Mouse (Mus musculus) midbrain, postnatal 0 days (tissue): ENCODE results near the gene Senp2. TPM values are rescaled to one million over a fixed set of nuclear protein-coding genes. Genes with fewer than 3 reads are reported as not detected.
"Not testable (repeated sequence)": the region's sequence is repeated elsewhere in the genome, so short reads cannot be mapped to it uniquely, and the experiment has no call there.

Experiments used
- ATAC-seq: fragments of 200-750 bp; cut with Nextera tagmentation; 2 replicates; pipeline ENCODE4 v1.8.0; 2017; ENCODE audit warnings: moderate number of reproducible peaks, mild to moderate bottlenecking, moderate TSS enrichment, moderate library complexity; ENCODE audit not compliant: low FRiP score
- DNase-seq: peaks from one replicate; pipeline ENCODE4 v3.0.0-alpha.2; 2015; ENCODE audit warnings: low spot score
- H3K27ac ChIP-seq: fragments of 300-500 bp; sonication (generic); 2 replicates; pipeline ENCODE4 v1.5.1; 2014; ENCODE audit warnings: low read depth, mild to moderate bottlenecking, low read length, mixed read lengths
- H3K27me3 ChIP-seq: fragments of 300-500 bp; sonication (generic); 2 replicates; pipeline ENCODE4 v1.6.1; 2014; ENCODE audit warnings: low read length, control low read depth, mixed read lengths; ENCODE audit not compliant: insufficient read depth
- H3K36me3 ChIP-seq: fragments of 300-500 bp; sonication (generic); 2 replicates; pipeline ENCODE4 v1.6.1; 2014; ENCODE audit warnings: low read length, control low read depth, mixed read lengths; ENCODE audit not compliant: insufficient read depth
- H3K4me1 ChIP-seq: fragments of 300-500 bp; sonication (generic); 2 replicates; pipeline ENCODE4 v1.6.1; 2014; ENCODE audit warnings: mild to moderate bottlenecking, control low read depth, antibody characterized with exemption, low read length, mixed read lengths; ENCODE audit not compliant: insufficient read depth
- H3K4me2 ChIP-seq: fragments of 300-500 bp; sonication (generic); 2 replicates; pipeline ENCODE4 v1.6.1; 2014; ENCODE audit warnings: low read depth, mild to moderate bottlenecking, low read length, mixed read lengths; ENCODE audit not compliant: poor library complexity, severe bottlenecking
- H3K4me3 ChIP-seq: fragments of 300-500 bp; sonication (generic); 2 replicates; pipeline ENCODE4 v1.5.1; 2014; ENCODE audit warnings: low read depth, mild to moderate bottlenecking, low read length, moderate library complexity
- H3K9ac ChIP-seq: fragments of 300-500 bp; sonication (generic); replicated peaks from 2 replicates; pipeline ENCODE4 v1.6.1; 2014; ENCODE audit warnings: mild to moderate bottlenecking, low read length, moderate library complexity, mixed read lengths; ENCODE audit not compliant: poor library complexity, severe bottlenecking
- H3K9me3 ChIP-seq: fragments of 300-500 bp; sonication (generic); 2 replicates; pipeline ENCODE4 v1.6.1; 2016; ENCODE audit warnings: low read length, control low read depth
- CTCF ChIP-seq: IDR thresholded peaks from 2 replicates; pipeline ENCODE4 v1.5.1; 2016; ENCODE audit warnings: antibody characterized with exemption, mild to moderate bottlenecking
- WGBS: fragments of 180-500 bp; shearing (Covaris S2); extraction: QIAGEN DNeasy Blood & Tissue Kit; methylation state at CpG from one replicate; pipeline ENCODE4 v1.1.7; 2014; 5-methylcytosine and 5-hydroxymethylcytosine counted together
- polyA plus RNA-seq: library from polyadenylated mRNA; unstranded; fragments of >200 nt; fragmentation: Nextera tagmentation; extraction: Ambion mirVana; gene quantifications from 2 replicates; pipeline ENCODE4 v1.2.1, GENCODE M21; 2015
- total RNA-seq: library from RNA; depleted of rRNA; stranded (reverse); fragments of >200 nt; gene quantifications from 2 replicates; pipeline ENCODE4 v1.2.3, GENCODE M21; 2014

The Senp2 gene
- total and polyA plus RNA-seq, 2 experiments from 2014 or later = 35.2 to 48.4 TPM

GRCm38 (mm10) chr16:21977347-21977746 is 31.9 kb upstream of the Senp2 start:
- no peaks in the 10 kb centered on the region for H3K4me1 ChIP-seq
- H3K4me2 ChIP-seq = no peak overlapping the region
- H3K9ac ChIP-seq = no peak overlapping the region
- H3K36me3 ChIP-seq = no peaks in the 10 kb centered on the region
- no peaks in the 10 kb centered on the region for H3K27me3 ChIP-seq
- no peaks in the 10 kb centered on the region for H3K9me3 ChIP-seq
- H3K4me3 ChIP-seq = no peak overlapping the region
- no peak overlapping the region for H3K27ac ChIP-seq
- 82% methylated on average over 5 of the region's 5 CpGs for WGBS
- ATAC-seq = no peak
- TF ChIP-seq CTCF = no peak
- DNase-seq = no peak

DNA sequence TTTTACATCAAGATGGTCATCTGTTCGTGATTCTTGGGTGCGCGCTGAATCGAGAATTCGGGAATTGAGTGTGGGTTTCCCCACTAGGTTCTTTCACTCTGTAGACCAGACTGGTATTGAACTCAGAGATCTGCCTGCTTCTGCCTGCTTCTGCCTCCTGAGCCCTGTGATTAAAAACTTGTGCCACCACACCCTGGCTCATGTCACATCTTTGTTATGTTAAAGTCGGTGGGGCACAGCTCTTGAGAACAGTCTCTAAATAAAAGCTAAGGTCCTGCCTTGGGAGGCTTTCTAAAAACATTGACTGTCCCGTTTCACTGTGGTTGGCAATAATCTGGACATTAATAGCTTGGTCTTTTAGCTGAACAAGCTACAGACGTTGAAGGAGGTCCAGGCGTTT is 26.1 kb upstream of the Senp2 start:
- 93% methylated on average over 9 of the region's 9 CpGs for WGBS
- Histone ChIP-seq H3K4me1 (no peaks in the 10 kb centered on the region), H3K27ac (no peak overlapping the region), H3K9me3 (no peaks in the 10 kb centered on the region), H3K4me2 (no peak overlapping the region), H3K9ac (no peak overlapping the region), H3K36me3 (no peaks in the 10 kb centered on the region), H3K27me3 (no peaks in the 10 kb centered on the region), H3K4me3 (no peak overlapping the region)
- no peak for DNase-seq
- no peak for TF ChIP-seq CTCF
- no peak for ATAC-seq

DNA sequence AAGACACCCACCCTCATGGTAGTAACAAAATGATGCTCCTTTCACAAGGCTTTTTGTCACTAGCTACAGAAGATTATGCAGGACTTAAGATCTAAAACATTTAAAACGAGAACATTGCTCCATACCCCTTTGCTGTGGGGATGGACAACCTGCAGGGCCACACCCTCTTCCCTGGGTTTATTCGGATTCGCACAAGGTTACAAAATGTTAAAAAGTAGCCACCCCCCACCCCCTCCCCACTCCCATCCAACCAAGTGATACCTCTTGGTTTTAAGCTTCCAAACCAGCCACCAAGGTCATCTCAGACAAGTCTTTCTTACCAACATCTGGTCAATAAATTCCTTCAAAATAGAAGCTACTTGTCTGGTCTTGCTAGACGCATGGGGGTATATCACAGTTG is 25.7 kb upstream of the Senp2 start:
- Histone ChIP-seq H3K36me3 (no peaks in the 10 kb centered on the region), H3K4me2 (no peak overlapping the region), H3K4me3 (no peak overlapping the region), H3K4me1 (no peaks in the 10 kb centered on the region), H3K27me3 (no peaks in the 10 kb centered on the region), H3K27ac (no peak overlapping the region), H3K9ac (no peak overlapping the region), H3K9me3 (no peaks in the 10 kb centered on the region)
- whole genome bisulfite sequencing = 94% methylated on average over 4 of the region's 4 CpGs
- TF ChIP-seq CTCF = no peak
- ATAC-seq (no peak), DNase-seq (no peak)

DNA sequence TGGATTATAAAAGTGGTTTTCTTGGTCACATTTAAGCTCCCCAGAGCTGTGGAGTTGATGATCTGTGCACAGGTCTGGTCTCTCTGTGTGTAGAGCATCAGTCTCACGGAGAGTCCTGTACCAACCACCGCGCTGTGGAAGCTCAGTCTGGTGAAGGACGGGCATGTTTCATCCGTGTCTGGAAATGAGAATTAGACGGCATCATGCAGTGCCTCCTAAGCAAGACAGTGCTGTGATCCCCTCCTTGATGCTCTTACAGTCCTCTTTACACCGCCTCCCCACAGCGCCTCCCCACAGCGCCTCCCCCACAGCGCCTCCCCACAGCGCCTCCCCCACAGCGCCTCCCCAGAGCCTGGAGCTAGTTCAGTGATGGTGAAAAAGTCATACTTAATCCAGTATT is 25.2 kb upstream of the Senp2 start:
- no peaks in the 10 kb centered on the region for H3K9me3 ChIP-seq
- 83% methylated on average over 12 of the region's 12 CpGs for WGBS
- no peak overlapping the region for H3K4me2 ChIP-seq
- no peak overlapping the region for H3K9ac ChIP-seq
- no peaks in the 10 kb centered on the region for H3K36me3 ChIP-seq
- H3K27ac ChIP-seq = no peak overlapping the region
- ATAC-seq = no peak
- no peaks in the 10 kb centered on the region for H3K27me3 ChIP-seq
- H3K4me3 ChIP-seq = no peak overlapping the region
- H3K4me1 ChIP-seq = no peaks in the 10 kb centered on the region
- TF ChIP-seq CTCF = no peak
- DNase-seq = no peak

- no peak for TF ChIP-seq CTCF
- 61% methylated on average over 3 of the region's 3 CpGs for WGBS
- ATAC-seq = no peak
Measured at GRCm38 (mm10) chr16:21986191-21986590, 23.1 kb upstream of the Senp2 start.

GRCm38 (mm10) chr16:21987956-21988355 is 21.3 kb upstream of the Senp2 start:
- TF ChIP-seq CTCF = no peak
- no peaks in the 10 kb centered on the region for H3K36me3 ChIP-seq
- no peak overlapping the region for H3K4me3 ChIP-seq
- no peaks in the 10 kb centered on the region for H3K9me3 ChIP-seq
- no peak overlapping the region for H3K4me2 ChIP-seq
- no peaks in the 10 kb centered on the region for H3K27me3 ChIP-seq
- no peaks in the 10 kb centered on the region for H3K4me1 ChIP-seq
- H3K9ac ChIP-seq = no peak overlapping the region
- ATAC-seq (no peak), DNase-seq (no peak)
- H3K27ac ChIP-seq = no peak overlapping the region
- 82% methylated on average over 5 of the region's 5 CpGs for WGBS

More at GRCm38 (mm10) chr16:21986191-21986590, 23.1 kb upstream of the Senp2 start:
- no peak overlapping the region for H3K9ac ChIP-seq
- no peak overlapping the region for H3K27ac ChIP-seq
- H3K4me2 ChIP-seq = no peak overlapping the region
- no peak overlapping the region for H3K4me3 ChIP-seq
- no peaks in the 10 kb centered on the region for H3K9me3 ChIP-seq
- H3K4me1 ChIP-seq = no peaks in the 10 kb centered on the region
- no peak for DNase-seq
- no peaks in the 10 kb centered on the region for H3K27me3 ChIP-seq
- no peaks in the 10 kb centered on the region for H3K36me3 ChIP-seq

DNA sequence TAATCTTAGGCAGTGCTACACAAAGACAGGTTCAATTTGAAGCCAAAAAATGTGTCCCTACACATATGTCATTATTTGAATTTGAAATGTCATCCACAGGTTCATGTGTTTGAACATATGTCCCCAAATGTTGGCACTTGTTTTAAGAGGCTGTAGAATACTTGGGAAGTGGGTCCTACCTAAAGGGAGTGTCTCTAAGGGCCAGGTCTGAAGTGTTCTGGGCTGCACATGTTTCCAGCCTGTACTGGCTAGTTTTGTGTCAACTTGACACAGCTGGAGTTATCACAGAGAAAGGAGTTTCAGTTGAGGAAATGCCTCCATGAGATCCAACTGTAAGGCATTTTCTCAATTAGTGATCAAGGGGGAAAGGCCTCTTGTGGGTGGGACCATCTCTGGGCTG is 18.4 kb upstream of the Senp2 start:
- H3K4me2 ChIP-seq, H3K9me3 ChIP-seq, ATAC-seq, H3K4me3 ChIP-seq, H3K4me1 ChIP-seq, H3K27ac ChIP-seq, DNase-seq, H3K27me3 ChIP-seq, H3K9ac ChIP-seq, H3K36me3 ChIP-seq: not testable (repeated sequence)
